Mouse (Mus musculus) common myeloid progenitor, adult 5-6 weeks (primary cell): ENCODE data around the gene Slc25a35. TPM values are rescaled to one million over a fixed set of nuclear protein-coding genes. Genes with fewer than 3 reads are reported as not detected.
"Not testable (repeated sequence)": the region's sequence is repeated elsewhere in the genome, so short reads cannot be mapped to it uniquely, and the experiment has no call there.

Source experiments
- ATAC-seq: replicated peaks from 2 replicates; pipeline ENCODE4 v1.8.0; 2016; ENCODE audit warnings: low read depth, mild to moderate bottlenecking, moderate TSS enrichment, inconsistent platforms; ENCODE audit not compliant: poor library complexity, severe bottlenecking
- total RNA-seq: library from RNA; stranded (forward); fragments of 200-1000, 187-1606 nt; gene quantifications from 2 replicates; pipeline ENCODE4 v1.2.3, GENCODE M21; 2017

Gene Slc25a35
- total RNA-seq, 1 experiment from 2014 or later: 2.1 TPM

DNA sequence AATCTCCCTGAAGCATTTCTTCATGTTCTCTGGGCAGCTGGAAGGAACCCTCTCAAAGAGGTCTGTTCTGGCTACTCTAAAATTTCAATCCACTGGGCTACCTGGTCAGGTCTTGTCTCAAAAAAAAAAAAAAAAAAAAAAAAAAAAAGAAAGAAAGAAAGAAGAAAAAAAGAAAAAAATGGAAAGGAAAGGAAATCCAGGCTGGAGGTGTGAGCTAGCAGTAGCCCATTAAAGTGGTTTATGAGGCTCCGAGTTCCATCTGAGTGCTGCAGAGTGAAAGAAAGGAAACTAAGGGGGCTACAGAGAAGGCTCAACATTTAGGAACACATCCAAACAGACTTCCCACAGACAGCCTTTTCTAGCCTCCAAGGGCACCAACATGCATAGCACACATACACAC lies 10.0 kb upstream of the Slc25a35 start:
- no peak for ATAC-seq

GRCm38 (mm10) chr11:68961596-68961995 lies 6.3 kb upstream of the Slc25a35 start:
- no peak for ATAC-seq

GRCm38 (mm10) chr11:68962159-68962558 lies 5.8 kb upstream of the Slc25a35 start:
- ATAC-seq: not testable (repeated sequence)

DNA sequence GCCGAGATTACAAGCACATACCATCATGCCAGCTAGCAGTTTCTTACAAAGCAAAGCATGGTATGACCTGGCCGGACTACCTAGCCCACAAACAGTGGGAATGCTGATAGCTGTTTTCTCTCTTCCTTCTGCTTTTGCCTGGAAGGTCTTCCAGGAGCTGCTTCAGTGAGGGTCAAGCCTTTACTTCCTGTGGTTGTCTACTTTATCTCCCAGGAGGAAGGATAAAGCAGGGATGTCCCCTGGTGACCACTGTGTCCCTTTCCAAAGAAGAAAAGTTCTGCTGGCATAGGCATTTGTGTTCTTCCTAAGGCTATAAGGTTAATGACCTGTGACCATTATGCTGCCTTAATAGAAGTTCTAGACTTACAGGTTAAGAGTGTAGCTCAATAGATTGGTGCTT lies 4.5 kb upstream of the Slc25a35 start:
- no peak for ATAC-seq

DNA sequence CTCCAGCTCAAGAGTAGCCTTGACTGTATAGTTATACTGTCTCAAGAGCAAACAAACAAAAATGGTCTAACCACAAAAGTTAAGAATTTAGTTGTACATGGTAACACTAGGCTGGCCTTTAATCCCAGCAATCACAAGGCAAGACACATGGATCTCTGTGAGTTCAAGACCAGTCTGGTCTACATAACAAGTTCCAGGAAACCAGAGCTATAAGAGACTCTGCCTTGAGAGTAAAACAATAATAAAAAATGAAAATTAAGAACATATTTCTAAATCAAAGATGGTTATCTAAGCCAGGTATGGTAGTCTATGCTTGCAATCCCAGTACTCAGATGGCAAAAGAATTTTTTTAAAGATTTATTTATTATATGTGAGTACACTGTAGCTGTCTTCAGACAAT lies 2.9 kb upstream of the Slc25a35 start:
- ATAC-seq: no peak

- peak; percentile 47 for ATAC-seq
These were observed 2.1 kb upstream of the Slc25a35 start for GRCm38 (mm10) chr11:68965845-68966244.

GRCm38 (mm10) chr11:68966554-68966953 lies 1.4 kb upstream of the Slc25a35 start:
- no peak for ATAC-seq

DNA sequence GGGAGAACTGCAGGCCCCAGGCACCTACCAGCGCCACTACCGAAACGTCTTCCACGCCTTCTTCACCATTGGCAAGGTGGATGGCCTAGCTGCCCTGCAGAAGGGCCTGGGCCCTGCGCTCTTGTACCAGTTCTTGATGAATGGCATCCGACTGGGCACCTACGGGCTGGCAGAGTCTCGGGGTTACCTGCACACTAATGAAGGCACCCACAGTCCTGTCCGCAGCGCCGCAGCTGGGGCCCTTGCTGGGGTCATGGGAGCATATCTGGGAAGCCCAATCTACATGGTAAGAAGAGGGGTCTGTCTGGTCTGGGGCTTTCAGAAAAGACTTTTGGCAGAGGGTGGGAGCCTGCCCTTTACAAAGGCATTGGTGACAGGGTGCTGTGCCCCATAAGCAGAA lies 821 bp downstream of the Slc25a35 start:
- no peak for ATAC-seq

- ATAC-seq: no peak
These were observed 2.3 kb downstream of the Slc25a35 start for GRCm38 (mm10) chr11:68970232-68970631.

DNA sequence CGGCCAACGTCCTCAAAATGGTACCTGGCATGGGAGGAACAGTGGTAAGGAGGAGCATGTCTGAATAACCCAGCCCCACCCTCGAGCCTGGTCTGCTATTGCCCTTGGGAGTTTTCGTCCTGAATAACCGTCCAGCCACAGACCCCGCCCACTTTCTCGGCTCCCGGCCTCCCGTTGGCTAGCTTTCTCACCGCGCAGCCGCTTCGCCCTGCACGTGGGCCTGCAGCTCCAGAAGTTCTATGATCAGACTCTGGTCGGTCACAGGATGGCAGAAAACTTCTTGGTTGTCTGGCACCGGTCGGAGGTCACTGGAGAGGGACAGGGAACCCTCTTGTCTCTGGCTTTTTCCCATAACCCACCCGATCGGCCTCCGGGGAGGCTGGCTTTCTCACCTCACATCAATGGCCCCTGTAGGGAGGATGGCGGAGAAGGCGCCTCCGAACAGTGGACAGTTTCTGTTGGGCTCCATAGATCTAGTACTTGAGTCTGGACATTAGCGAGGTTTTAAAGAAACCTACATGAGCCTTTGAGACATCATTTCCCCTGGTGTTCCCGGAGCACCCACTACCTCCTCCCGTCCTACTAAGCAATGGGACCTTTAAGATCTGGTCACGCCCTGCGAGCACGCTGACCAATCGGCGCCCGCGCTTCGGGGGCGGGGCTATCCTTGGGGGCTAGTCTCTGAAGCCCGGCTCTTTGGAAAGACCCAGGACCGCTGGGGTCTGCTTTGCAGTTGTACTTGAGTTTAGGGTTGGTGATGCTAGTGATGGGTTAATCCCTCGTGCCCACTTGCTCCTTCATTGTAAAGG lies 5.5 kb downstream of the Slc25a35 start:
- ATAC-seq: peak; percentile 95

- ATAC-seq: no peak
These were observed 6.1 kb downstream of the Slc25a35 start for GRCm38 (mm10) chr11:68974059-68974450.

GRCm38 (mm10) chr11:68975085-68975484 lies 7.2 kb downstream of the Slc25a35 start, which contains the start of gene Rangrf:
Gene Rangrf (minus strand): TSS chr11:68975185.
- ATAC-seq: no peak

- ATAC-seq: no peak
These were observed 7.7 kb downstream of the Slc25a35 start for GRCm38 (mm10) chr11:68975601-68976000.

- peak; percentile 80 for ATAC-seq
These were observed 11.4 kb downstream of the Slc25a35 start for GRCm38 (mm10) chr11:68979320-68979733.

- no peak for ATAC-seq
These were observed 13.0 kb downstream of the Slc25a35 start for GRCm38 (mm10) chr11:68980919-68981318.

- ATAC-seq: peak; percentile 82
These were observed 14.9 kb downstream of the Slc25a35 start for GRCm38 (mm10) chr11:68982639-68983369.

GRCm38 (mm10) chr11:68987365-68987882 lies 19.5 kb downstream of the Slc25a35 start:
- ATAC-seq: no peak

GRCm38 (mm10) chr11:68988341-68988740 lies 20.4 kb downstream of the Slc25a35 start:
- no peak for ATAC-seq

GRCm38 (mm10) chr11:68993122-68993521 lies 25.2 kb downstream of the Slc25a35 start:
- ATAC-seq: no peak

GRCm38 (mm10) chr11:68994377-68994776 lies 26.4 kb downstream of the Slc25a35 start:
- no peak for ATAC-seq

- no peak for ATAC-seq
These were observed 29.1 kb downstream of the Slc25a35 start for GRCm38 (mm10) chr11:68997080-68997479.
